ENCODE assay signal across 18 mouse cellular contexts in genomic region chr9:103679234-103679633, GRCm38 (mm10).
A peak's percentile ranks its signal among the peaks of the same experiment; 100 is the strongest.
DNase-seq lines count a peak whose midpoint lies in the region; ATAC-seq and TF ChIP-seq lines count a peak whose summit lies in the region.
"Had no signal": no experiment of that assay in that cellular context is flagged by ENCODE, and none has a peak within 500 bp of the region (broad histone marks: within the 10 kb centered on the region; RNA-seq: fewer than 3 reads in every experiment).

No protein-coding gene starts in this region.

- no peak overlapping the region for H3K4me3 ChIP-seq in heart, embryonic 12.5 days
- H3K4me3 ChIP-seq in limb, embryonic 13.5 days, result no peak overlapping the region
- no peak overlapping the region for H3K4me3 ChIP-seq in limb, embryonic 10.5 days
- no peak overlapping the region for H3K4me3 ChIP-seq in limb, embryonic 14.5 days (replicated peaks; ENCODE audit: low read length)
- H3K4me3 ChIP-seq: gastrocnemius, adult 2 months; hindbrain, embryonic 10.5 days; lung, embryonic 15.5 days had no signal

- 4% methylated on average over 2 of the region's 2 CpGs for WGBS in heart, embryonic 12.5 days
- 47% methylated on average over 2 of the region's 2 CpGs for WGBS in limb, embryonic 13.5 days
- 33% methylated on average over 2 of the region's 2 CpGs for WGBS in limb, embryonic 10.5 days
- 35% methylated on average over 2 of the region's 2 CpGs for WGBS in limb, embryonic 14.5 days

- H3K36me3 ChIP-seq in heart, embryonic 12.5 days, result peaks cover 4% of the 10 kb centered on the region; the same call in 1 of the 2 replicates
- H3K36me3 ChIP-seq in limb, embryonic 13.5 days, result no peaks in the 10 kb centered on the region
- no peaks in the 10 kb centered on the region for H3K36me3 ChIP-seq in limb, embryonic 10.5 days
- no peaks in the 10 kb centered on the region for H3K36me3 ChIP-seq in limb, embryonic 14.5 days (ENCODE audit: control insufficient read depth, insufficient read depth, low read length)
- H3K36me3 ChIP-seq: hindbrain, embryonic 10.5 days; lung, embryonic 15.5 days had no signal

- H3K4me1 ChIP-seq in heart, embryonic 12.5 days (replicated peaks), result peaks cover 84% of the 10 kb centered on the region
- H3K4me1 ChIP-seq in limb, embryonic 13.5 days, result peaks cover 13% of the 10 kb centered on the region
- H3K4me1 ChIP-seq in limb, embryonic 10.5 days, result peaks cover 17% of the 10 kb centered on the region
- peaks cover 10% of the 10 kb centered on the region for H3K4me1 ChIP-seq in limb, embryonic 14.5 days (ENCODE audit: control insufficient read depth, insufficient read depth, low read length)
- H3K4me1 ChIP-seq: lung, embryonic 15.5 days had no signal

- peak overlapping the region; percentile 58 for H3K9ac ChIP-seq in heart, embryonic 12.5 days
- no peak overlapping the region for H3K9ac ChIP-seq in limb, embryonic 13.5 days
- no peak overlapping the region for H3K9ac ChIP-seq in limb, embryonic 14.5 days (ENCODE audit: low read depth, low read length, severe bottlenecking)
- H3K9ac ChIP-seq: lung, embryonic 15.5 days had no signal

- no peak for DNase-seq in heart, postnatal 25 days (ENCODE audit: low spot score)
- no peak for DNase-seq in limb, embryonic 10.5 days (ENCODE audit: low spot score)
- DNase-seq in brain, embryonic 14.5 days (ENCODE audit: low read depth), result peak; percentile 44
- DNase-seq in limb, embryonic 14.5 days (ENCODE audit: low spot score), result peak; percentile 35
- DNase-seq in gastrocnemius, postnatal 25 days, result no peak
- DNase-seq in layer of hippocampus, postnatal 36 days, result no peak
- DNase-seq: adrenal gland, adult 2 months; B cell, adult 2 months; cerebellum, adult 2 months; gastrocnemius, adult 2 months; kidney, adult 11 months; thymus, adult 2 months had no signal

- no peak for TF ChIP-seq POLR2A in brain, embryonic 14.5 days (IDR thresholded peaks at IDR 0.05; ENCODE audit: borderline replicate concordance, extremely low read depth, insufficient read depth, insufficient read length, poor library complexity, severe bottlenecking)
- no peak for TF ChIP-seq POLR2A in limb, embryonic 14.5 days (IDR thresholded peaks at IDR 0.05; ENCODE audit: borderline replicate concordance, extremely low read depth, insufficient read depth, insufficient read length)

- H3K27me3 ChIP-seq in heart, embryonic 12.5 days (replicated peaks), result no peaks in the 10 kb centered on the region
- H3K27me3 ChIP-seq in limb, embryonic 13.5 days, result no peaks in the 10 kb centered on the region
- H3K27me3 ChIP-seq in limb, embryonic 10.5 days (ENCODE audit: low read depth, poor library complexity, severe bottlenecking), result no peaks in the 10 kb centered on the region
- no peaks in the 10 kb centered on the region for H3K27me3 ChIP-seq in limb, embryonic 14.5 days (ENCODE audit: control insufficient read depth, insufficient read depth, low read length)
- H3K27me3 ChIP-seq: lung, embryonic 15.5 days had no signal

- ATAC-seq in heart, embryonic 12.5 days (ENCODE audit: insufficient number of reproducible peaks, low FRiP score), result peak; percentile 65
- ATAC-seq in limb, embryonic 13.5 days (ENCODE audit: low FRiP score, low read depth), result peak; percentile 36; the same call in 1 of the 2 replicates
- ATAC-seq in limb, embryonic 14.5 days (ENCODE audit: low FRiP score, low read depth), result no peak
- ATAC-seq: forebrain, embryonic 16.5 days; midbrain, embryonic 16.5 days had no signal

- peak overlapping the region; percentile 99 for H3K27ac ChIP-seq in heart, embryonic 12.5 days (ENCODE audit: poor library complexity, severe bottlenecking)
- peak overlapping the region; percentile 48; the same call in 1 of the 2 replicates for H3K27ac ChIP-seq in limb, embryonic 13.5 days
- H3K27ac ChIP-seq in limb, embryonic 10.5 days, result no peak overlapping the region
- no peak overlapping the region for H3K27ac ChIP-seq in limb, embryonic 14.5 days (replicated peaks; ENCODE audit: low read depth, low read length)
- H3K27ac ChIP-seq: gastrocnemius, adult 2 months; hindbrain, embryonic 10.5 days; lung, embryonic 15.5 days had no signal

- no peaks in the 10 kb centered on the region; the same call in 1 of the 2 replicates for H3K9me3 ChIP-seq in heart, embryonic 12.5 days (replicated peaks)
- H3K9me3 ChIP-seq in limb, embryonic 13.5 days, result no peaks in the 10 kb centered on the region
- no peaks in the 10 kb centered on the region for H3K9me3 ChIP-seq in limb, embryonic 10.5 days (replicated peaks)
- H3K9me3 ChIP-seq in limb, embryonic 14.5 days (ENCODE audit: control insufficient read depth, low read length), result no peaks in the 10 kb centered on the region
- H3K9me3 ChIP-seq: hindbrain, embryonic 10.5 days; lung, embryonic 15.5 days had no signal

- TF ChIP-seq CTCF in brain, embryonic 14.5 days (IDR thresholded peaks at IDR 0.05; ENCODE audit: borderline replicate concordance, extremely low read depth, insufficient read depth, insufficient read length), result no peak

- intact Hi-C loops in heart, postnatal 25 days (cut with DNase I), result no loop called here

- H3K4me2 ChIP-seq in heart, embryonic 12.5 days, result peak overlapping the region; percentile 49
- no peak overlapping the region for H3K4me2 ChIP-seq in limb, embryonic 13.5 days (replicated peaks)
- H3K4me2 ChIP-seq in limb, embryonic 14.5 days (replicated peaks; ENCODE audit: low read depth, low read length, severe bottlenecking), result no peak overlapping the region
- H3K4me2 ChIP-seq: lung, embryonic 15.5 days had no signal

Comparison
In these comparisons a context has a peak if more than half of its experiments do, and no peak if none do; other contexts are left out.
1. H3K27ac ChIP-seq: peak in heart, embryonic 12.5 days (single experiment) and limb, embryonic 13.5 days (single experiment); none in limb, embryonic 10.5 days (single experiment) and limb, embryonic 14.5 days (single experiment).
2. DNase-seq: peak in brain, embryonic 14.5 days (single experiment) and limb, embryonic 14.5 days (single experiment); none in heart, postnatal 25 days (single experiment), limb, embryonic 10.5 days (single experiment), gastrocnemius, postnatal 25 days (single experiment) and layer of hippocampus, postnatal 36 days (0 of 2).